9 mouse cellular contexts compared by ENCODE assay signal in the genomic region with DNA sequence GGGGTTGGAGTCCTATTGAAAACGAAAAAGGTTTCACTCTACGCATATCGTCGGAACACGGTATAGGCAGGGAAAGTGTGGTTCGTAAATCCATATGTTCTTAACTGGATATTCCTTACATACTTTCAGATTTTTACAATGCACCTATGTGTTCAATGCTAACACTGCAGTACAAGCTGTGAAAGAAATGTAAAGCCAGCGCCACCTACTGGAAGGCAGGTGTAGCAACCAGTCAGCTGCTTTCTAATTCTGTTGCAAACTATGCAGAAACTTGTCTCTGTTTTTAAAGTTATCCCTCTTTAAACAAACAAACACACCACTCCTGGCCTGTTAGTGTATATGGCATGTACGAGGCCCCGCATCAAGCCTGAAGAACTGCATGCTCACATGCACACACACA. TPM values are rescaled to one million over a fixed set of nuclear protein-coding genes. Genes with fewer than 3 reads are reported as not detected.
DNase-seq lines count a peak whose midpoint lies in the region; ATAC-seq and TF ChIP-seq lines count a peak whose summit lies in the region.
"Had no signal": no experiment of that assay in that cellular context is flagged by ENCODE, and none has a peak within 500 bp of the region (broad histone marks: within the 10 kb centered on the region; RNA-seq: fewer than 3 reads in every experiment).

No protein-coding gene starts in this region.

- TF ChIP-seq CTCF in gastrocnemius, adult 2 months (IDR thresholded peaks at IDR 0.05): peak; percentile 93
- peak; percentile 72 for TF ChIP-seq CTCF in lung, adult 2 months (IDR thresholded peaks at IDR 0.05; ENCODE audit: insufficient read depth, low read length)

- no peak for TF ChIP-seq POLR2A in lung, adult 2 months (IDR thresholded peaks at IDR 0.05; ENCODE audit: borderline replicate concordance, extremely low read depth, low read depth, low read length)

- intact Hi-C loops in gastrocnemius, adult 2 months (cut with DNase I): no loop called here
- intact Hi-C loops in gastrocnemius, postnatal 14 days (cut with DNase I; ENCODE audit: low total_unique reads): no loop called here

- no peak overlapping the region for H3K27ac ChIP-seq in gastrocnemius, adult 2 months
- H3K27ac ChIP-seq: liver, embryonic 13.5 days had no signal

- peak; percentile 81 for ATAC-seq in CD4-positive, CD25-positive, alpha-beta regulatory T cell, adult 4 months

- no peak overlapping the region for H3K4me3 ChIP-seq in gastrocnemius, adult 2 months
- no peak overlapping the region for H3K4me3 ChIP-seq in lung, adult 2 months (replicated peaks; ENCODE audit: extremely low read depth, low read depth, low read length)
- H3K4me3 ChIP-seq: liver, embryonic 13.5 days had no signal

- no peaks in the 10 kb centered on the region for H3K4me1 ChIP-seq in lung, adult 2 months (ENCODE audit: control insufficient read depth, insufficient read depth, low read length)
- H3K4me1 ChIP-seq: liver, embryonic 13.5 days had no signal

- peak; percentile 63 for DNase-seq in gastrocnemius, adult 2 months
- DNase-seq in gastrocnemius, adult 8-10 months (ENCODE audit: low spot score in 2 of 2): no peak
- peak; percentile 57 for DNase-seq in cerebellum, adult 9-10 months
- peak; percentile 40 for DNase-seq in gastrocnemius, postnatal 14 days
- peak; percentile 59 to 84 for DNase-seq in kidney, postnatal 36 days
- DNase-seq in lung, adult 2 months: peak; percentile 39
- DNase-seq in right cerebral cortex, postnatal 14 days: peak; percentile 80
- DNase-seq: liver, embryonic 13.5 days had no signal

- WGBS in lung, adult 2 months: 21% methylated on average over 9 of the region's 9 CpGs

RNA-seq across cellular contexts. Expression of a gene that starts 34.5 kb away (rescaled TPM):
- total RNA-seq in gastrocnemius, adult 2 months (2021): 100 to 1,000 TPM; 111 to 116 TPM
- 100 to 1,000 TPM; 115 to 149 (median 130) TPM for total RNA-seq in gastrocnemius, adult 8-10 months (2022)
- under 1 TPM; 0.48 to 0.61 TPM for polyA plus RNA-seq in CD4-positive, CD25-positive, alpha-beta regulatory T cell, adult 4 months (2017; shearing (Covaris generic))
- 10 to 100 TPM; 88.3 to 90.4 TPM for total RNA-seq in gastrocnemius, postnatal 14 days (2021)
- polyA plus RNA-seq in lung, adult 2 months (2012; rRNA removed): 32.1 and 36.6 TPM in 2 replicates

Comparison
In these comparisons a context has a peak if more than half of its experiments do, and no peak if none do; other contexts are left out.
1. DNase-seq: peak in gastrocnemius, adult 2 months (single experiment), cerebellum, adult 9-10 months (single experiment), gastrocnemius, postnatal 14 days (single experiment), kidney, postnatal 36 days (2 of 2), lung, adult 2 months (single experiment) and right cerebral cortex, postnatal 14 days (single experiment); none in gastrocnemius, adult 8-10 months (0 of 2).